Mouse (Mus musculus) heart, adult 2 months (tissue): ENCODE measurements at regions not wholly inside any gene's neighbourhood (a gene's known extent, or its start where the extent isn't known, plus 50 kb on each side); places are given as distances from the start of the nearest gene placed in this dataset.

Experiments used
- CTCF ChIP-seq: fragments of 200-600 bp; IDR thresholded peaks from 2 replicates; pipeline ENCODE4 v1.8.1; 2022; ENCODE audit warnings: antibody characterized with exemption, mild to moderate bottlenecking, moderate library complexity
- EP300 ChIP-seq: fragments of 200-500 bp; IDR thresholded peaks from 2 replicates; pipeline ENCODE4 v1.6.1; 2011; ENCODE audit warnings: low read depth, low read length, control low read depth; ENCODE audit not compliant: insufficient read depth
- POLR2A ChIP-seq: fragments of 200-500 bp; IDR thresholded peaks from 2 replicates; pipeline ENCODE4 v1.6.1; 2011; ENCODE audit warnings: mild to moderate bottlenecking, low read depth, low read length, control low read depth; ENCODE audit not compliant: insufficient read depth

DNA sequence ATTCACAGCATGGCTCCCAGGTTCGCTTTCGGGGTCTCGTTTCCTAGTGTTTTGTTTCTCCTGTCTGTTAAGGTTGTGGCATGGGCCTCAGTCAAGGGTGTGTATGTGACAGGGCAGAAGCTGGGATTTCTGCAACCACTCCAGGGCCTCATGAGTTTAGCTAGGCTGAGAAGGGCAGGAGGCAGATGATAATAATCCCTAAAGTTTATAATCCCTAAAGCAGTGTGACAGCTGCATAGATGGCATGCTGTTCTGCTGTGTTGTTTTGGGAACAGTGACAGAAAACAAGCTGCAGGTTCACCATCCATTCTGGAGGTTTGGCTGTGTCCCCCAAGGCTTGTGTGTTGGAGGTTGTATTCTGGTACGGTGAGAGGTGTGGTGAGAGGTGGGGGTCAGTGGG, 59.8 kb upstream of the Bod1 start:
- no peak for TF ChIP-seq EP300
- TF ChIP-seq POLR2A: no peak
- no peak for TF ChIP-seq CTCF
